Mouse (Mus musculus) liver, embryonic 14.5 days (tissue): ENCODE measurements at regions not wholly inside any gene's neighbourhood (a gene's known extent, or its start where the extent isn't known, plus 50 kb on each side); places are given as distances from the start of the nearest gene placed in this dataset.

Experiments used
- CTCF ChIP-seq: IDR thresholded peaks from 2 replicates; pipeline ENCODE4 v1.5.1; 2016; ENCODE audit warnings: antibody characterized with exemption, low read depth, control low read depth
- EP300 ChIP-seq: IDR thresholded peaks from 2 replicates; pipeline ENCODE4 v1.6.1; 2016; ENCODE audit warnings: antibody characterized with exemption, low read depth

- TF ChIP-seq CTCF (no peak), EP300 (no peak)
Measured at GRCm38 (mm10) chr4:127419062-127419785, 61.2 kb upstream of the Gjb5 start.
